Mouse (Mus musculus) kidney, adult 8-10 months (tissue): ENCODE results near the gene Usp4.
"Not testable (repeated sequence)": the region's sequence is repeated elsewhere in the genome, so short reads cannot be mapped to it uniquely, and the experiment has no call there.

Source experiments
- DNase-seq, 2 experiments: peaks; one replicate each; pipeline ENCODE4 v3.0.0; 2022

The Usp4 gene

GRCm38 (mm10) chr9:108347540-108348289 lies at the start of gene Usp4:
Gene Usp4 (plus strand): TSS chr9:108347853.
- DNase-seq: peak; percentile 84 to 87

DNA sequence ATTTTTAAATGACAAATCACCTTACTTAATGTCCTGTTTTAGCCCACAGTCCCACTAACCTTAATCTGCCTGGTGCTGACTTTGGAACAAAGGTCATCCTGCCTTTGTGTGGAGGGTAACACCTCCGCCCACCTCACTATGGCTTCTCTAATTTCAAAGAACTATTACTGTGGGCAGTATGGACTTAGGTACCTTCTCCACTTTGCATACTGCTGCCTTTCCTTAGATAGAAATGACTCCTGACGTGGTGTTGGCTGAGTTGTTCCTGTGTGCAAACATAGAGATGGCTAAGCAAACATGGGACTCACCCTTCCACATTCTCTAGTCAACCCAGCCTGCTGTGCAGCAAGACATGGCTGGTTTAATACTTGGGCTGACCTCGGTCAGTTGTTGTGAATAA lies 45.8 kb upstream of the Usp4 start:
- DNase-seq: no peak

DNA sequence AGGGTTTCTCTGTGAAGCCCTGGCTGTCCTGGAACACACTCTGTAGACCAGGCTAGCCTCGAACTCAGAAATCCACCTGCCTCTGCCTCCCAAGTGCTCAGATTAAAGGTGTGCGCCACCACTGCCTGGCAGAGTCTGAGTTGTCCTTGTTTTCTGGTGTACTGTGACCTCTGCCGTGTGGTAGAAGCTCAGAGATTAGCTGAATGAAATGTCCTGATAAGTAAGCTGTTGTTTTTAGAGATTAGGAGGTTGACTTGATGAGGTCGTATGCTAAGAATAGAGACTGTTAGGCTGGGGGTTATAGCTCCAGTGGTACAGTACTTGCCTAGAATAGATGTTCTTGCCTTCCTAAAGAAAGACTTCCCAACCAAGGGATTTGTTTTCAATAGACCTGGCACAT lies 42.9 kb upstream of the Usp4 start:
- no peak for DNase-seq

GRCm38 (mm10) chr9:108305170-108305569 lies 42.5 kb upstream of the Usp4 start:
- no peak for DNase-seq

DNA sequence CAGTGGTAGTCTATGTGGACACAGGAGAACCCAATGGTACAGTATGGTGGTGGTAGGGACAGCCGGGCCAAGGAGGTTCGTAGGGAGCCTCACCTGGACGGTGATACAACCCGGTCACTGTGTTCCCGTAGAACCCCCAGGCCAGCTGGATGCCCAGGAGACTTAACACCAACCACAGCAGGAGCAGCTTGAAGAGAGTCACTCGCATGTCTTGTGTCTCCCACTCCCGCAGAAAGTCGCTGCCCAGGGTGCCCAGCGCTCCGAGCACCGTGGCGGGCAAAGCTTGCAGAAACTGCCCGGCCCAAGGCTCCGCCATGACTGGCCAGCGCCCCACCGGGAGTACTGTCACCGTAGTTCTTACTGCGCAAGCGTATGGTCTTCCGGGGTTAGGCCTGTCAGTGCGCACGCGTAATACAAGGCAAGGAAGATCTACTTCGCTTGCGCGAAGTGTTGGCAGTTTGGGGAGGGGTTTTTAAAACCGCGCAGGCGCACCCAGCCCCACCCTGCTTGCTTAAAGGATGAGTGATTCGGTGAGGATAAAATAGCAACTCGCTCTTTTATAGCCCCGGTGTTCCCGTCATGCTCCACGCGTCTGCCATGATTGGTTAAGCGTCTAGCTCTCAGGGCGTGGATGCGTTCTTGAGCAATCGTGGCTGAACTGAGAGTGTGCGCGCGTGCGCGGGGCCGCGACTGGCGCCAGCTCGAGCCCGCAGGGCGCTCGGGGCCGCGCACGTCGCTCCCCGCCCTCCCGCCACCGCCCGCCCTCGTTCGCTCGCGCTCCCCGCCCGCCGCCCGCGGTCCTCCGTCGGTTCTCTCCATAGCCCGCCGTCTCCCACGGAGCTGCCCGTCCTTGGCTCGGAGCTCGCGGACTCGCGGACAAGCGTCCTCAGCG lies 41.8 kb upstream of the Usp4 start, which contains the start of the genes Rhoa and Tcta:
TSS of gene Rhoa (plus strand) at position 501 of the 892 bp plus-strand sequence.
TSS of gene Tcta (minus strand) at position 532 of the 892 bp plus-strand sequence.
- DNase-seq: peak; percentile 99 to 100

GRCm38 (mm10) chr9:108306571-108306980 lies 41.1 kb upstream of the Usp4 start:
- peak; percentile 62 to 66 for DNase-seq

DNA sequence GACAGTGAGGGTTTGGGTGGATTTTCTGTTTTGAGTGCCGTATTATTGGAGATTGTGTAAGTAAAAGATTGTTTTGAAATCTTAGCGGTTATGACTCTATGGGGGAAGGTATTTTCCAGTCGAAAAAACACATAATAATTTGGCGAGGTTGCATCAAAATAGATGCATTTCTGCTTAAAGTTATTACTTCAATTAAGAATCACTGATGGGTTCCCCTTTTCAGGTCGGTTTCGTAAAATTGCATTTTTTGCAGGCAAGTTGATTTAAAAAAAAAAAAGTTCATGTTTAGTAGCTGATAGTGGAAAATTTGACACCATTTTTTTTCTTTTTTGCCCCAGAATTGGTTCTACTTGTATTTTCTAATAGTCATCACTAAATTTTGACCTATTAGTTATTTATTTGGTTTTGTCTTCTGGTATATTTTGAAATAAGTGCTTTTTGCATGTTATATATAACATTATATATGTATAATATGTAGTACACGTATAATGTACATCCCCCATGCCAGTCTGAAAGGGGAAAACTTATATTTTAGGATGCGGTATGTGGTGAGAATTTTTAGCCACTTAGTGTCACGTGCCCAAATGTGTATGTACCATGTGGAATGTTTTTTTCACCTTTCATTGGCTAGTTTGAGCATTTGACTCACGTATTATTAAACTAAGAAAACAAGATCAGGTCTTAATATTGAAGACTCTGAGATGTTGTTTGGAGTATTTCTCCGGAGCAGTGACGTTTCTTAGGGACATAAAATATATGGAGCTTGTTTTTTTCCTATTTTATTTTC lies 40.4 kb upstream of the Usp4 start:
- no peak for DNase-seq

DNA sequence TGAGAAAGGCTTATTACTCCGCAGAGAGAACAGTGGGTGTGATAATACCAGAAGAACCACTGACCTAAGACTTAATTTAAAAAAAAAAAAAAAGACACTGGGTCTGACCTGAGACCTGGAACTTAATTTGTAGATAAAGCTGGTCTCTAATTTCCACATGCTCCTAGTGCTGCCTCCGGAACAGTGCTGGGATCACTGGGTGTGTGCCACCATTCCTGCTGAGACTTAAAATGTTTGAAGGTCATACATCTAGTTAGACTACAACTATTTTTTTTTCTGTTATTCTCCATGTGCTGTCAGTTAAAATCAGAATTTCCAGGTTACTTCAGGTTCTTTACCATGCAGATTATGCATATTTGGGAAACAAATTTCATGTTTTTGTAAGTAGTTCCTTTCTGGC lies 39.5 kb upstream of the Usp4 start:
- no peak for DNase-seq

- no peak for DNase-seq
These were observed 30.1 kb upstream of the Usp4 start for GRCm38 (mm10) chr9:108317572-108317971.

- DNase-seq: no peak
These were observed 29.2 kb upstream of the Usp4 start for GRCm38 (mm10) chr9:108318462-108318861.

DNA sequence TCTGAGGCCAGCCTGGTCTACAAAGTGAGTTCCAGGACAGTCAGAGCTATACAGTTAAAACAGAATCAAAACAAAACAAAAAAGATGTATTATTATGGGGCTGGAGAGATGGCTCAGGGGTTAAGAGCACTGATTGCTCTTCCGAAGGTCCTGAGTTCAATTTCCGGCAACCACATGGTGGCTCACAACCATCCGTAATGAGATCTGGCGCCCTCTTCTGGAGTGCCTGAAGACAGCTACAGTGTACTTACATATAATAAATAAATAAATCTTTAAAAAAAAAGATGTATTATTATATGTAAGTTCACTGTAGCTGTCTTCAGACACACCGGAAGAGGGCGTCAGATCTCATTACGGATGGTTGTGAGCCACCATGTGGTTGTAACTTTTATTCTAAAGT lies 25.6 kb upstream of the Usp4 start:
- not testable (repeated sequence) for DNase-seq

DNA sequence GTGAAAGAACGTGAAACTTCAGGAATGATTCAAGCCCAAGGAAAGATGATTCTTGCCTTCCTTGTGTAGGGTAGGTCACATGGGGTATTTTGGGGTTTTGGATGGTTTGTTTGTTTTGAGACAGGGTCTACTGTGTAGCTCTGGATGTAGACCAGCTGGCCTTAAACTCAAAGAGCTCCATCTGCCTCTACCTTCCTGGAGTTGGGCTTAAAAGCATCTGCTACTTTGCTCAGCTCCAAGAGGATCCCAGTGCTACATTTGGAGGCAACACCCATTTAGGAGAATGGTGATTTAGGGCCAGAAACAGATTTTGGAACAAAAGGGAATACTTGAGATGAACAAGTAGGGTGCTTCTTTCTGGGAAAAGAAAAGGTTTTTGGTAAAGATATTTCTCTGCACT lies 22.9 kb upstream of the Usp4 start:
- DNase-seq: no peak

DNA sequence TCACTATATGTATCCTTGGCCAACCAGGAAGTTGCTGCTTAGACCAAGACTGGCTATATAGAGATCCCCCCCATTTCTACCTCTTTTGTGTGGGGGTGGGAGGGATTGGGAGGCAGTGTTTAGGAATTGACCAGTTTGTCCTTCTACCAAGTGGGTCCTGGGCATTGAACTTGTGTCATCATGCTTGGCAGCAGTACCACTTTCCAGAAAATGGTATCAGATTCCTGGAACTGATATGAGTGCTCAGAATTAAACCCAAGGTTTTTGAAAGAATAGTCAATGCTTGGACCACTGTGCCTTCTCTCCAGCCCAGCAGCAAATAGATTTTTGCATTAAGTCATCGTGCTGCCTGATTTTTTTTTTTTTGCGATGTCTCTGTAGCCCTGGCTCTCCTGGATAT lies 21.8 kb upstream of the Usp4 start:
- no peak for DNase-seq

- DNase-seq: no peak
These were observed 9.7 kb upstream of the Usp4 start for GRCm38 (mm10) chr9:108337848-108338550.

DNA sequence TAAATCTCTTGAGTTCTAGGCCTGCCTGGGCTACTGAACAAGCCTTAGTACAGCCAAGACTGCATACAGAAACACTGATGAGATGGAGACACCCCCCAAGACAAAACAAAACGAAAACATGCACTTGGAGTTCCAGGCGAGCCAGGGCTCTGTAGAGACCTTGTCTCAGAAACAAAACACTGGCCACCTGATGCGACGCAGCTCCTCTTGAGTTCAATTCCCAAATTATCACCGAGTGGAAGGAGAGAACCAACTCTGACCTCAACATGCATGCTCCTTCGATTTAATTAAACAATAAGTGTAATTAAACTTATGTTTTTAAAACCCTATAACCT lies 9.1 kb upstream of the Usp4 start:
- peak in 1 of 2 experiments; percentile 14 for DNase-seq

- DNase-seq: peak; percentile 96 to 97
These were observed 8.5 kb upstream of the Usp4 start, which contains the start of gene Gpx1 for GRCm38 (mm10) chr9:108338886-108339781. Gene Gpx1 (plus strand): TSS chr9:108338903.

DNA sequence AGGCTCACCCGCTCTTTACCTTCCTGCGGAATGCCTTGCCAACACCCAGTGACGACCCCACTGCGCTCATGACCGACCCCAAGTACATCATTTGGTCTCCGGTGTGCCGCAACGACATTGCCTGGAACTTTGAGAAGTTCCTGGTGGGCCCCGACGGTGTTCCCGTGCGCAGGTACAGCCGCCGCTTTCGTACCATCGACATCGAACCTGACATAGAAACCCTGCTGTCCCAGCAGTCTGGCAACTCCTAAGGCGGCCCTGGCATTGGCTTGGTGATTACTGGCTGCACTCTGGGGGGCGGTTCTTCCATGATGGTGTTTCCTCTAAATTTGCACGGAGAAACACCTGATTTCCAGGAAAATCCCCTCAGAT lies 7.8 kb upstream of the Usp4 start:
- DNase-seq: peak in 1 of 2 experiments; percentile 30

GRCm38 (mm10) chr9:108340258-108341138 lies 7.2 kb upstream of the Usp4 start:
- peak in 1 of 2 experiments; percentile 33 for DNase-seq

DNA sequence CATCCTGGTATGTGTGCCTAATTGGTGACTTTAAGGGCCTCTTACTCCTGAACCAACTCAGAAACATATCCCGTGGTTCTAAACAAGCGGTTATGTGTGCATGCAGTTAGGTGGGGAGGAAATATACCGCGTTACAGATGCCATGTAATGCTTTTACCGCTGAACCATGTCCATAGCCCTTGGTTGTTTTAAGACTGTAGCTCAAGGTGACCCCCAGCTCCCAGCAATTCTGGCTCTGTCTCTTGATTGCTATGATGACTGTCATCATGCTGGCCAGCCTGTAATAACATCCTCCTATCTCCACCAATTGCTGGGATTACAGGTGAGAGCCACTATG lies 6.5 kb upstream of the Usp4 start:
- DNase-seq: peak in 1 of 2 experiments; percentile 24

DNA sequence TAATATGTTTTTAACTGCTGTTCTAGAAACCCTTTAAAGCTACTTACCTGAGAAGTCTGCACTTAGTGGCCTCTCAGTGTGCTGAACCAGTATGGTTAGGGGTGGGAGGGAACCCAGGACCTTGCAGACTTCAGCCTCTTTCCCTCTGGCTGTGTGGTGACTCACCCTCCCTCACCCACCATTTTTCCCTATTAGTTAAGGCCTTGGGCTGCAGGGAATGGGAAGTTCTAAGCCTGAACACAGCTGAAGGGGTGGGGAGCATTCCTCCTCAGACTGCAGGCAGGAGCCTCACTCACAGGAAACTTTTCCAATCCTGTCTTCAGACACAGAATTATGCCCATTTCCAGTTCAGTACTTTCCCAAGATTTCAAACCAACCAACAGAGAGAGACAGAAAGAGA lies 5.9 kb upstream of the Usp4 start:
- peak in 1 of 2 experiments; percentile 14 for DNase-seq
